Mouse (Mus musculus) left cerebral cortex, postnatal 25 days (tissue): ENCODE data around the gene Fem1a. TPM values are rescaled to one million over a fixed set of nuclear protein-coding genes. Genes with fewer than 3 reads are reported as not detected.

Experiments
- DNase-seq, 2 experiments: peaks; one replicate each; pipeline ENCODE4 v3.0.0; 2022; ENCODE audit warnings: low spot score in 2 of 2, mixed read lengths in 1 of 2
- intact Hi-C: fragments of 180-260 bp; cut with DNase I; formaldehyde crosslinking; loops from one replicate; pipeline ENCODE4 v1.15.1; 2025
- total RNA-seq, 2 experiments: library from RNA; stranded (reverse); gene quantifications; 2 replicates each; pipeline ENCODE4 v1.2.3; 2021

Gene Fem1a
- total RNA-seq, 2 experiments from 2014 or later: 33.5 to 34.1 TPM

DNA sequence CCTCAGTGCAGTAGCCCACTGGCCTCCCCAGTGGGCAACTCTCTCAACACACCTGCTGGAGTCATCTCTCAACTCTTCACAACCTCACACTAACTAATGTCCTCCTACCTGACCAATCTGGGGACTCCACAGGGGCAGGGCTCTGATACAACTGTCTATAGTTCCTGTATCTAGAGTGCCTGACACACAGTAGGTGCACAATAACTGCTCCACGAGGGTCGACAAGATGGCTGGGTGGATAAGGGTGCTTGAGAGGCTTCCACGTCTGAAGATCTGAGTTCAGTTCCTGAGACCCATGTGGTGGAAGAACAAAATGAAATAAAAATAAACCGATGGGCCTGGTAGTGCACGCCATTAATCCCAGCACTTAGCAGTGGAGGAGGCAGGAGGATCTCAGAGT is 17.4 kb downstream of the Fem1a start:
- intact Hi-C loops: no loop called here
- no peak for DNase-seq

GRCm38 (mm10) chr17:56275842-56276480 is 19.4 kb downstream of the Fem1a start:
- intact Hi-C loops: no loop called here
- DNase-seq: no peak

DNA sequence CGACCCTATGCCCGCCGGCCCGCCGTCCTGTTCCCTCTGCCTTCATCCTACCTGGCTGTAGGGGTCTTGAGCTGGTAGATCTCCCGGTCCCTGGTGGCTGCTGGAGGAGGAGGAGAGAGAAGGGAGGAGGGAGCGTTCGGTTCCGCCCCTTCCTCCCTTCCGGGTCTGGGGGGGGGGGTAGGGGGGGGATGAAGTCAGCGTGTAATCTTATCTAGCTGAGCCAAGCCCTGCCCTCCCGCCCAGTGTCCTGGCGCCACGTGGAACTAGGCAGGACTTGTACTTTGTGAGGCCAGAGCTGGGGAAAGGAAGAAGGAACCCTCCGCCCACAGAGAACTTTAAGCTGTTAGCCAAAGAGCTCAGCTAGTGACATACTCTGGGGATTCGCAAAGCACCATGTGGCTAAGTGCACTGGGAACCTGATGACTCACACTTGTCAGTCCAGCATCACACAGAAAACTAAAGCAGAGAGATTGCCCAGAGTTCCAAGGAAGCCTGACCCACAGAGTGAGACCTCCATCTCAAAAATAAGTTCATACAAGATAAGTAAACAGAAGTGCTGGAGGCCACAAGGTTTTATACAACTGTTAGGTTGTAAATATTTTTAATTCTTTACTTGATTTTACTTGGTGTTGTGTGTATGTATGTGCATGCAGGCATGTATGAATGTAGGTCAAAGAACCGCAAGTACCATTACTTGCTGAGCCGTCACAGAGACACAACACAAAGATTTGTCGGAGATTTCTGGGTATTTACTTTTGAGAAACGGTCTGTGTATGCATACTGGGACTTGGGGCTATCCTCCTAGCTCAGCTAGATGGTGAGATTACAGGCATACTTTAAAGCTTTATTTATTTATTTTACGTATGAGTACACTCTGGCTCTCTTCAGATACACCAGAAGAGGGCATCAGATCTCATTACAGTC is 20.3 kb downstream of the Fem1a start, which contains the start of gene Ticam1:
Gene Ticam1 (minus strand): TSS at position 144 of the 924 bp plus-strand sequence.
- intact Hi-C loops: no loop called here
- DNase-seq: peak; percentile 70 to 91

GRCm38 (mm10) chr17:56277567-56277893 is 20.9 kb downstream of the Fem1a start:
- intact Hi-C loops: no loop called here

GRCm38 (mm10) chr17:56278340-56278739 is 21.7 kb downstream of the Fem1a start:
- intact Hi-C loops: no loop called here

More at GRCm38 (mm10) chr17:56277567-56277893, 20.9 kb downstream of the Fem1a start:
- DNase-seq: no peak

GRCm38 (mm10) chr17:56279481-56280155 is 23.0 kb downstream of the Fem1a start:
- intact Hi-C loops: no loop called here
- DNase-seq: no peak

More at GRCm38 (mm10) chr17:56278340-56278739, 21.7 kb downstream of the Fem1a start:
- no peak for DNase-seq

DNA sequence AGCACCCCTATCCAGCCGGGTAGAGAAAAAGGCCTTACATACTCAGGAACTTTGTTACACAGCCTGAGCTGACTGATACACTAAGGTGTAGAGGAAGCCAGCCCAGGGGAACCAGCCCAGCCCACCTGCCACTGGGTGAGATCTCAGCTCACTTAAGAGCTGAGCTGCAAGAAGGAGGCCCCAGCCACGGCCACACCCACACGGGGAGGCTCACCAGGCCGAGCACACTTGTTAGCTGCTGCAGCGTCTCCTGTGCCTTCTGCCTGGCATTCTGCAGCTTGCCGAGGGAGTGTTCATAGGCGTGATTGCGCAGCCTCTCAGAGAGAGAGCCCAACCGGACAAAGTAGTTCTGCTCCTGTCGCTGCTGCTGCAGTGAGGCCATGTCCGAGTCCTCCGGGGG is 24.6 kb downstream of the Fem1a start:
- DNase-seq: no peak
- intact Hi-C loops: no loop called here

DNA sequence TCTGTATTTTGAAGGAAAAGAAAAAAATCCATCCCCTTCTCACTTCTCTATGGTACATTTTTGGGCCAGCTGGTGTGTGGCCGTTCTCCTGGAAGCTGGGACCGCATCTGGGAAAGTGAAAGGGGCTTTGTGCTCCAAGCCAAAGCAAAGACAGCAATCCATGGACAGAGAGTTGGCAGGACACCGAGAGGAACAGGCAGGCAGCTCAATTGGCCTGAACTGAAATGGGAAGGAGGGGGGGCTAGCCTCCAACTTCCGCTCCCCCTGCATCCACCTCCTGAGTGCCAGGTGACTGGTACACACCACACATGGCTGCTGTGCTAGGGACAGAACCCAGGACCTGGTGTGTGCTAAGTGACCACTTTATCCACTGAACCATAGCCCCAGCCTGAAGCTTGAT is 26.2 kb downstream of the Fem1a start:
- peak in 1 of 2 experiments; percentile 58 for DNase-seq
- intact Hi-C loops: no loop called here

GRCm38 (mm10) chr17:56283316-56283715 is 26.7 kb downstream of the Fem1a start:
- peak in 1 of 2 experiments; percentile 89 for DNase-seq

GRCm38 (mm10) chr17:56285995-56286394 is 29.4 kb downstream of the Fem1a start:
- DNase-seq: no peak
- intact Hi-C loops: no loop called here

More at GRCm38 (mm10) chr17:56283316-56283715, 26.7 kb downstream of the Fem1a start:
- intact Hi-C loops: no loop called here

GRCm38 (mm10) chr17:56287830-56288229 is 31.2 kb downstream of the Fem1a start:
- no peak for DNase-seq
- intact Hi-C loops: no loop called here

DNA sequence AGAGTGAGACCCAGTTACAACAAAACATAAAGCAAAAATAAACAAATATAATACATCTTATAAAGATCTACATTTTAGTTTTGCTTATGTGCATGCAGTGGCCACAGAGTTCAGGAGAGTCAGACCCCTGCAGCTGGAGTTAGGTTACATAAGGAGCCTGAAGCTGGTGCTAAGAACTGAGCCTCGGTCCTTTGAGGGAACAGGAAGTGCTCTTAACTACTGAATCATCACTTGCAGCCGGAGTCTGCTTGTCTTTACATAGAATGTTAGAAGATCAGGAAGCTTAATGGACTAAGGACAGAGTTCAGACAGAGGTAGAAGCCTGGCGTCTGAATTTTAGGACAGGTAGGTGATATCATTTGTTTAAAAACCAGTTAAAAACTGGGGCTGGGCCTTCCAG is 32.3 kb downstream of the Fem1a start:
- DNase-seq: no peak
- intact Hi-C loops: no loop called here

- intact Hi-C loops: no loop called here
- no peak for DNase-seq
Observed at GRCm38 (mm10) chr17:56289371-56290331, 33.0 kb downstream of the Fem1a start.

DNA sequence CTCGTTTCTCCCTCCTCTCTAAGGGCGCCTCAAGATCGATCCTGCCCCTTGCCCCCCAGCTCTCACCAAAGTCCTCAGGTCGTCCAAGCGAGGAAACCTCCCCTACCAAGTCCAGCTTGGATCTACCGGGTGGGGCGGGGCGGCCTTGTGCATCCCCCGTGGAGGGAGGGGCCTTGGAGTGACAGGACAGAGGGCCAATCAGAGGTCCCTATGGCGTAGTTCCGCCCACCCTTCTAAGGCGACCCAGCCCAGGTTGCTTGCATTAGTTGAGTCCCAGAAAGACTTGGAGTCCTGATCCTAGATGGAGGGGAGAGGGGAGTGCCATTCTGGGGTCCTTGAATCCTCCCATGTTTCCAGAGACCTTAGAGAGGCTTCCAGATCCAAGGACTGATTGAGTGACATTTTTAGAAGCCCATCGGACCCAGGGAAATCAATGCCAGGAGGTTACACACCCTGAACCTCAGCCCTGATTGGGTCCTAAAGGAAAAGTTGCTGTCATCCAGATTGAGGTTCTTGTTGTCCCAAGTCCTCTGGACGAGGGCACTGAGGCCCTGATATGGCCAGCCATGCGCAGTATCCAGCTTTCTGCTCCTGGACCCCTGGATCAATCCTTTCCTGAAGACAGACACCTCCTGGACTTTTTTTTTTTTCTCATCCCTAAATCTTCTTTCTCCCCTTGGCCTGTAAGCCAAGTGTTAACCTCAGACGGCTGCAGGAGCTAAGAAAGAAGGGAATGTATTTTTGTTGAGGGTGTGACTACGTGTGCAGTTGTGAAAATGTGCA is 34.0 kb downstream of the Fem1a start:
- intact Hi-C loops: no loop called here
- DNase-seq: peak; percentile 55 to 57

DNA sequence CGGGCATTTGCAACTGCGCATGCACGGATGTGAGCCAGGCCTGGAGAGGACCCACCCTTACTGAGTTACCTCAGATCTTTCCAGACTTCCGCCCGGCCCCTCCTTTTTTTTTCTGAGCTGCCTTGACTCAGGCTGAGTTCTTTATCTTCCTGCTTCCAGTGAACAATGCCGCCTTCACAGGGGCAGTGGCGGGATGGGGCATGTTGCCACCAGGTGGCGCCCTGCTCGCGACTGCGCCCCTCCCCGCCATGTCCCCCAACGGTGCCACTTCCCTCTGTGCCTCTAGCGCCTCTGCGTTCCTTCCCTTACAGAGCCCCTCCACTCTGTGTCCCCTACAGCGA is 34.5 kb downstream of the Fem1a start:
- intact Hi-C loops: no loop called here
- DNase-seq: peak; percentile 61 to 66

DNA sequence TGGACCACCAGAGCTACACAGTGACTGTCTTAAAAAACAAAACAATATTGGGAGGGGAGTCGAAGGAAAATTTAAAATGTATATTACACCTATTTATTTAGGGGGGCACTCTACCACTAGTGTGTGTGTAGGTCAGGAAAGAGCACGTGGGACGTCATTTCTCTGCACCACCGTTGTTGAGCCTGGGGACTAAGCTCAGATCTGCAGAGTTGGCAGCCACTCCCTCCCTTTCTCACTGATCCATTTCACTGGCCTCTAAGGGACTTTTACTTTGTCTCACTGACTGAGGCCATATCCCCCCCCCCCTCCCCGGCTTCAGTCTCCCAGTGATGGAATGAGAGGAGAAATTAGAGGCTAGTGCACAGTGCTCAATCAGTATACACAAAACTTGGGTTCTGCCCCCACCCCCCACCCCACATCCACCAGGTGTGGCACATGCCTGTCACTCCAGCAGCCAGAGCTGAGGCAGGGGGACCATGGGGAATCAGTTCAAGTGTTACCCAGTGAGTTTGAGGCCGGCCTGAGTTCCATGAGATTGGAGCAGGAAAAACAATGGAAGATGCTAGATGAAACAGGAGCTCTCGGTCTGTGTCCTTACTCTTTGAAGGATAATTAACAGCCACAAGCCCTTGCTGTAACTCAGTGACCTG is 35.3 kb downstream of the Fem1a start:
- DNase-seq: no peak
- intact Hi-C loops: no loop called here

- intact Hi-C loops: no loop called here
- DNase-seq: no peak
Observed at GRCm38 (mm10) chr17:56292531-56293222, 36.1 kb downstream of the Fem1a start, which contains the start of gene Plin3. Plin3 (minus strand) TSS chr17:56292873.
